Mouse (Mus musculus) small intestine, adult 2 months (tissue): ENCODE measurements around the gene Gm21863.
"Not testable (repeated sequence)": the region's sequence is repeated elsewhere in the genome, so short reads cannot be mapped to it uniquely, and the experiment has no call there.

ENCODE experiments used
- CTCF ChIP-seq: fragments of 200-500 bp; IDR thresholded peaks from 2 replicates; pipeline ENCODE4 v1.5.1; 2012; ENCODE audit warnings: low read depth, mild to moderate bottlenecking, control low read depth, inconsistent platforms, low read length, moderate library complexity, mixed read lengths; ENCODE audit not compliant: insufficient replicate concordance, insufficient read length; ENCODE audit errors: extremely low read depth
- POLR2A ChIP-seq: fragments of 200-500 bp; IDR thresholded peaks from 2 replicates; pipeline ENCODE4 v1.6.1; 2012; ENCODE audit warnings: low read depth, mild to moderate bottlenecking, control low read depth, inconsistent platforms, low read length, moderate library complexity

DNA sequence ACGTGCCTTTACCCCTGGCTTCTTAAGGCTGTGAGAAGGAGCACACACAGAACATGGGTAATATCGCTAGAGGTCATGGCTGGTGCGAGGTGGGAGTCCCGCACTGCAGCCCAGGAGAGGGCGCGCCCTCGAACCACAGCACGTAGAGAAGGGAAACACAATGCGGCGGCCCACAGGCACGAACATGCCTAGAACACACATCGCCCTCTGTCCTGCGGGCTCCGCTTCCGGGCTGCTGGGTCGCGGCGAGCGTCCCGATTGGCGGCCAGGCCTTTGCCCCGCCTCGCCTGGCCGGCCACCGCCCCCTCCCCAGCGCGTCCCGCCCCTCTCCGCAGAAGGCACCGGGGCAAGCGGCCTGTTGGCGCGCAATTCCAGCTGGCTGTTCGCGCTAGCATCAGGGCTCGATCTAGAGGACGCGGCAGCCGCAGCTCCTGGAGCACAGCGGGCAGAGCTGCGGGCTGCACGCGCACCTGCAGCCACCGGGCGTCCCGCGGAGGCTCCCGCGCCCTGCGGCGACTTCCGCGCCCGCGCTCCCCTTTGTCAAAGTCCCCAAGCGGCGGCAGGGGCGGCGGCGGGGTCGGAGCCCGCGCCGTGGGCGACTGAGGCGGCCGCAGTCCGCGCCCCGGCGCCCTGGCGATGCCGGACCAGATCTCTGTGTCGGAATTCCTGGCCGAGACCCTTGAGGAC lies at the start of gene Gm21863:
- TF ChIP-seq CTCF, POLR2A: not testable (repeated sequence)
